Mouse (Mus musculus): ENCODE measurements around the gene Lbr.

Lbr gene

DNA sequence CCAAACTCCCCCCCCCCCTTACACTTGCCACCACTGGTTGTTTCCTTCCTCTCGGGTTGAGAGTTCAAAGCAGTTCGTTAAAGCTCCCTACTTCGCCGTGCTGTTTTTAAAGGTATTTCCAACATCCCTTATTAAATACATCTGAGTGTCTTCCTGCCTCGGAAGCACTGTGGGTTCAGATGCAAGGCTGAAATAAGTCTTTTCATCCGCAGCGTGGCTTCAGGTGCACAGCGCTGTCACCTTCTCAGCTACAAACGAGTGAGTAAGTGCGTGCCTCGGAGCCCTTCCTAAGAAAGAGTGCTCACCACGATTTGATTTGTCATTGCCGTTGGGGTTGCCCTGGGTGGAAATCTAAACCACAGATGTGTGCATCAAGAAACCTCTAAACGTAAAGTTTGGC is at the start of gene Lbr:
TSS of gene Lbr (minus strand) at position 266 of the 400 bp plus-strand sequence.
- no peak for DNase-seq (ENCODE audit: low spot score)

DNA sequence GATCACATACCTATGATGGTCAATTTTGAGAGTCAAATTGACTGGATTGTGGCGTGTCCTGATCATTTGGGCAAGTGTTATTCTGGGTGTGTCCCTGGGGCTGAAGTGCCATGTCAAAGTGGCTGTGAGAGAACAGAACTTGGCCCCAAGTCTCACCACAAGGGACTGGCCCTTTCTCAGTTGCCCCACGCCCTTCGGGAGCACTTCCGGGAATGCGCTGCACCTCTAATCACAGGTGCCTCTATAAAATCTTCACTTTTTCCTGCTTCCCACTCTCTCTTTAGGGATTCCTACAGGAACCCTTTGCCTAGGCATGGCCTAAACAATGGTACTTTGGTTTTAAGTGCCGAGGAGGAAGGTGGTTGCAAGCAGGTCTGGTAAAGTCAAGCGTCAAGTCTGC is 46.8 kb upstream of the Lbr start:
- no peak for DNase-seq (ENCODE audit: low spot score)

DNA sequence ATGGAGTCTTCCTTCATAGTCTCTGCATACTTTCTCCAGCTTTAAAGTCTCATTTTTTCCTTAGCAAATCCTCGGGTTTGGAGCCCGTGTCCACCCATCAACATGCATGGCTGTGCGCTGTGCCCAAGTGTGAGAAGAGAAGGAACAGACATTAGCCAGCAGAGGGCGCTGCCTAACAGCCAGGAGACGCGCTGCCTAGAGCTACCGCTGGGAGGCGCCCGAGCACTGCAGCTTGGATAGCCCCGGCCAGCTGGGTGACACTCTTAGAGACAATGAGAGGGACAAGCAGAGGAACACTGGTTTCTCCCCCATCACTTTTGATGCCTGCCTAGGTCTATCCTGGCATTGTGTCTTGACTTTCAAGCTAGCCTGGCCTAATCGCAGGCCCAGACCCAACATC is 46.0 kb upstream of the Lbr start:
- peak; percentile 81 for DNase-seq (ENCODE audit: low spot score)

DNA sequence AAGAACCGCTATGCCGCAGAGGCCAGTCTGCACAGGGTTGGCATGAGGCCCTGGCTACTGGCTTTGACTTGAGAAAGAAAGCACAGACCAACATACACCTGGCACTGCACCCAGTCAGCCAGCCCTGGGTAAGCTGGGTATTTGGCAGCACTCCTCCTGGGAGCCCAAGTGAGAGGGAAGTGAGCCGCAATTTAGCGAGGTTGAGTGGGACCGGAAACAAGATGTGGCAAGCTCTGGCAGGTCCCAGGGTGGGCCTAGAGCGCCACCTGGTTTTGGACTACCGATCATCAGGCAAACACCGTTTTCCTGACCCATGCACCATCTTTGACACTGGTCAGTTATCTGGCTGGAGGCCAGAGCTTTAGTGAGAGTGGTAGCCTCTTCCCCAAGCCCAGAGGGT is 38.7 kb upstream of the Lbr start:
- peak; percentile 66 for DNase-seq (ENCODE audit: low spot score)

DNA sequence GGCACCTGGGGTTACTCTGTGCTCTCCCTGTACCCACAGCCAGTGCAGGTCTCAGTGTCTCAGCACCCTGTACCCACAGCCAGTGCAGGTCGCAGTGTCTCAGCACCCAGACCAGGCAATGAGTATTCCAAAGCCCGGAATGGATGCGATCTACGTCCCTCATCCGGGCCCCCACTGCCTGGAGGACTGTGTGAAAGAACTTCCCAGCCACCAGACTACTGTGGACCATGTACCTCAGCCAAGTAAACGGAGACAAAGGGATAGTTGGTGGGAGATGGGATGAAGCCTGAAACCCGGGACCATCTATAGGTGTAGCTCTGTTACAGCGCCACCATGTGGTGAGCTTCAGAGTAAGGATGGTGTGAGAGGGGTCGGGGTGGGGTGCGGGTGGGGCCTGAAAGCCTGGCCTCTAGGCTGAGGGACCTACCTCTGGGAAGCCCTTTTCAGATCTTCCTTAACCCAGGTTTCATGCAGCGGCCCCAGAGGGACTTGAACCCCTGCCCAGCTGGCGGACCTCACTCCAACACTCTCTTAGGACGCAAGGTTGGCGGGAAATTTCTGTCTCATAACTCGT is 38.0 kb upstream of the Lbr start:
- DNase-seq (ENCODE audit: low spot score): no peak

DNA sequence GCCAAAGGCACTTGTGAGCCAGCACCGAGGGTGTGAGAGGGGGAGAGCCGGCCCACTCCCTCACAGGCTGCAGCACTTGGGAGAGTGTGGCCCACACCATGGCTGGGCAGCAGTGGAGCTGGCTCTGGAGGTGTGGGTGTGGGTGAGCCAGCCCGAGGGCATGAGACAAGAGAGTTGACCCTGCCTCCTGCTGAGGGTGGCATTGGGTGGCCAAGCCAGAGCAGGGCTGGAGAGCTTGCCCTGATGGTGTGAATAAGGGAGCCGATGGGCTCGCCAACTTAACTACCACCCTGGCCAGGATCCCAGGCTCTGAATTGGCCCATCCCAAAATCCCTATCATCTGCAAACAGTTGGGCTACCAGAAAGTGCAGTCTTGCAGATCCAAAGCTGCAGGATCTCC is 35.6 kb upstream of the Lbr start:
- no peak for DNase-seq (ENCODE audit: low spot score)

DNA sequence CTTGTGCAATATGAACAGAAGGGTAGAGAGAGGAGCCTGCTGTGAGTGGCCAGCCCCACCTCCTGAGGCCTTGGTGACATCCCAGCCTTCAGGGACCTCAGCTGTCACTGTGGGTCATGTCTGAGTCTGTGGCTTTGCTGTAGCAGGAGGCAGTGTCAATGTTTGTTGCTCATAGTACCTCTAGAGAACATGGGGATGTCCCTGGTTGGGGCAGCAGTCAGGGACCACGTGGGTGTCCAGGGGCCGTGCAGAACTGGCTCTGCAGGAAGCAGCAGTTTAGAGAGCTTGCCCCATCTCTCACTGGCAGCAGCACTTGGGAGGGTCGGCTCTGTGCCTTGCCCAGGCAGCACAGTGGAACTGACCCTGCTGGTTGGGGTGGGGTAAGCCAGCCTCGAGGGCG is 34.2 kb upstream of the Lbr start:
- no peak for DNase-seq (ENCODE audit: low spot score)

DNA sequence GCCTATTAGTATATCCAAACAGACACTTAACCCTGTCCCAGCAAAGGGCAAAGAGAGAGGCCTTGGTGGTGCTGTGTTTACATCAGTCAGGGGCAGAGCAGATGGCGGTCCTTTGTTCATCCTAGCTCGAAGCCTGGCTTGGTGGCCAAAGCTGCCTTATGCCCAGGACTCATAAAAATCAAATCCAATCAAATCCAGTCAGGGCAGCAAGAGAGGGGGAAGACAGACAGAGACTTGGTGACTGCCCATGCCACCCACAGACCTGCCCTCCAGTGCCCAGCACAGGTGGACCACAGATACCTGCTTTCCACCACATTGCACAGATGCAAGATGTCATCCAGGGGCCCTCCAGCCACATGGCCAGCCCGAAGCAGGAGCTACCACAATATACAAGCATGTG is 33.8 kb upstream of the Lbr start:
- DNase-seq (ENCODE audit: low spot score): no peak

DNA sequence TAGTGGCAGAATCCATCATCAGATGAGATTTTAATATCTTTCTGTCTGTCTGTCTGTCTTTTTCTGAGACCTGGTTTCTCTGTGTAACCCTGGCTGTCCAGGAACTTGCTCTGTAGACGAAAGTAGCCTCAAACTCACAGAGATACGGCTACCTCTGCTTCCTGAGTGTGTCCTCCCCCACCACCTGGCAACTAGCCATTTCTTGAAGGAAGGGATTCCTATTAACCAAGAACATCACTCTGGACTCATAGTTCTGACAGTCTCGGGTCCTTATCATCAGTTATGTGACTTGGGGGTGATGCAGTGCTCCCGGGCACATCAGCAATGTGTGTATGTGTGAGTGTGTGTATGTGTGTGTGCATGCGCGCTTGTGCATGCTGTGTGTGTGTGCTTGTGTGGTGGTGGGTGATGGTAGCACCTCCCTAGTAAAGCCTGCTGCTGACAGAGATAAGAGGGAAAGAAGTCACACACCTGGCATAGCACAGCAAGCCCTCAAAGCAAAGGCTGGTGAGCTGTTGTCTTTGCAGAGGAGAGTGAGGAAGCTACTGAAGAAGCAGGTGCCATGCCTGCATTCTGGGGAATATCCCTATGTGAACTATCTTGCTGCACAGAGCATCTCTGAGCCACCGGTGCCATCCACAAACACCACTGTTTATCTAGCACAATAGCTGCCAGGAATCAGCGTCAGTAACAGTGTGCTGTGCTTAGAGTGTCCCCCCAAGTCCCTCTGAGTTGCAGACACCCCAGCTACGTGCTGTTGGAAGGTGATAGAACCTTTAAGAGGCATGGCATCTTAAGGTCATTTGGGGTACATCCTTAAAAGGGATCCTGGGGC is 30.5 kb upstream of the Lbr start:
- no peak for DNase-seq (ENCODE audit: low spot score)

DNA sequence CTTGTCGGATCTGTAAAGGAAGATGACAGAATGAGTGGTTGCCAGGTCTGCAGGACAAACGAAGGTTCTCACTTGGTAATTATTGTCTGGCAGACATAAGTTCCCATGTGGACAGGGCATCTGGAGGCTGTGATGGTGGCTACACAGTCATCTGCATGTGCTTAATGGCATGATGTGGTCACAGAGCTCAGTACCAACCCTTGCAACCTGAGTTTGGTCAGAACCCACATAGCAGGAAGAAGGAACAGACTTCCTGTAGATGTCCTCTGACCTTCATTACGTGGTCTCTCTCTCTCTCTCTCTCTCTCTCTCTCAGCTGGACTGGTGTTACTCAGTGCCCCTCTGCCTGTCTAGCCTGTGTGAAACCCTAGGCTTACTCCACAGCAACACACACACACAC is 29.8 kb upstream of the Lbr start:
- no peak for DNase-seq (ENCODE audit: low spot score)

DNA sequence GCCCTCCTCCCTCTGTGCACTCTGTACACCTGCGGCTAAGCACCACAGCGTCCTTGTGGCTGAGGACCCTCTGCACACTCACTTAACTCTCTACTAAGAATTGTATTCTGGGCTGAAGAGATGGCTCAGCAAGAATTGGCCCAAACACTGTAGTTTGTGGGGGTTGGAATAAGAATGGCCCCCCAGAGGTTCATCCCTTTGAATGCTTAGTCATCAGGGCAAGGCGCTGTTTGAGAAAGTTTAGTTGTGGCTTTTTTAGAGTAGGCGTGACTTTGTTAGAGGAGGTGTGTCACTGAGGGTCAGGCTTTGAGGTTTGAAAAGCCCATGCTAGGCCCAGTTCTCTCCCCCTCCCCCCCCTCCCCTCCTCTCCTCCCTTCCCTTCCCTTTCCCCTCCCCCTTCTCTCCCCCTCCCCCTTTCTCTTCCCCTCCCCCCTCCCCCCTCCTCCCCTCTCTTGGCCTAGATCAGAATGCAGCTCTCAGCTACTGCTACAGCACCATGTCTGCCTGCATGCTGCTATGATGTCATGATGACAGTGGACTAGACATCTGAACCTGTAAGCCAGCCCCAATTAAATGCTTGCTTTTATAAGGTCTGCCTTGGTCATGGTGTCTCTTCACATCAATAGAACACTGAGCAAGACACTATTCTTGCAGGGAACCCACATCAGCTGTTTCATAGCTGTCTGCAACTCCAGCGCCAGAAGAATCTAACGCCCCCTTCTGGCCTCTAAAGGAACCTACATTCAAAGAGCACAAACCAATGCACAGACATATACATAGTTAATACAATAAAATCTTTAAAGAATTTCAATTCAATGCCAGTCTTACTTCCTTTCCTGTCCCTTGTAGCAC is 23.8 kb upstream of the Lbr start:
- DNase-seq (ENCODE audit: low spot score): no peak

DNA sequence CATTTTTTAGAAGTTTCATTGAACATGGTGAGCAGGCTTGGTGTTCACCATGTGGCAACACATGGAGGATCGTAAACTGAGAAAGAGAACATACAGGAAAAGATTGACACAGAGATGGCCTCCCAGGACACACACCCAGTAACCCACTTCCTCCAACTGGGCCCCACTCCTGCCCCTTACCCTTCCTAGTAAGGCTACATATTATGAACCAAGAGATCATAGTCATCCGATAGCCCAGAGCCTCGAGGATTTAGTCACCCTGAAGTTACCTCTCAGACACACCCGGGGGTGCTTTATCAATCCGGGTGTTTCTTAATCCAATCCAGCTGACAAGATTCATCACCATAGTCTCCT is 23.0 kb upstream of the Lbr start:
- DNase-seq (ENCODE audit: low spot score): no peak

DNA sequence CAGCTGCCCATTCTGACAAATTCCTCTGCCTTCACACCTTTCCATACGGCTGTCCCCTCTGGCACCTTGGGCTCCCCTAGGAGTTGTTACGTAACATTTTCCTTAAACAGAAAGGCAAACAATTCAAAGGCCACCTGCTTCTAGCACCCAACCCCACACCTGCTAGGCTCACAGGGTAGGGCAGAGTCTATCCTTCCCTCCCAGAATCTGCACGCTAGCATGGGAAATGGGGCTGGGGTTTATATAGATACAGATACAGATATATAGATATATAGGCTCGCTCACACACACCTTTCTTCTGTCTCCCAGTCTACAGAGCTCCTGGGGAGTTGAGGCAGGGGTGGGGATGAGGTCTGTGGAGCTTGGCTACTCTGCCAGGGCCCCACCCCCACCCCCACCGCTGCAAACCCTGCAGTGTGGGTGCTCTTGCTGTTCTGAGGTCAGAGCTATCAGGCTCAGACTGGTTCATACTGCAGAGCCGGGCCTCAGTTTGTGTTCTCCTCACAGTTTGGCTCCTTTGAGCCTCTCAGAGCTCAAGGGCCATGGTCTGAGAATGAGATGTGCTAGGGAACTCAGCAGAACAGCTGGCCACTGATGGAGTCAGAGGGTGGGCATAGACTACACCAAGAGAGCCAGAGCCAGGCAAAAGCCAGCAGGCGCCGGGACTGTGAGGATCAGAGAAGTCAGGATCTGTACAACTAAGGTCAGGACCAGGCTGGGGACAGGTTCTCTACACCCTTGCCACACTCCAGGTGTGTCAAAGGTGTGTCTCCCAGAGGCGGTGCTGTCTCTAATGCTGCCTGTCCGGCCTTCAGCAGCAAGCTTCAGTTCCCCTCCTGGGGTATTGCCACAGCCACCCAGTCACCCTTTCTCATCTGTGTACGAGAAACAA is 22.4 kb upstream of the Lbr start:
- DNase-seq (ENCODE audit: low spot score): peak; percentile 74

DNA sequence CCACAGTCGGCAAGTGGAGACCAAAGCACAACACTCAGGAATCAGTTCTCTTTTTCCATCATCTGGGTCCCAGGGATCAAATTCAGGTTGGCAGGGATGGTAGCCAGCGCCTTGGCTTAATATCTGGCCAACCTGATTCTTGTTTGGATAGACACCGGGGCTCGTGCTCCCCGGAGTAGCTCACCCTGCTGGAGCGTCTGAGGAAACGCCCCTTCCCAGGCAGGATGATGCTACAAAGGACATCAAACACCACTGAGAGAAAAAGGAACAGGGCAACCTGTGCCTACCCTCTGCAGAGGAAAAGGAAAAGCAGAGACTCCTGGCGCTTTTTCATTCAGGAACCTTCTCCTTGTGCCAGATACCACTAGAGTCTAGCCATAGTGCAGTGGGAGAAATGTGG is 20.6 kb upstream of the Lbr start:
- no peak for DNase-seq (ENCODE audit: low spot score)

DNA sequence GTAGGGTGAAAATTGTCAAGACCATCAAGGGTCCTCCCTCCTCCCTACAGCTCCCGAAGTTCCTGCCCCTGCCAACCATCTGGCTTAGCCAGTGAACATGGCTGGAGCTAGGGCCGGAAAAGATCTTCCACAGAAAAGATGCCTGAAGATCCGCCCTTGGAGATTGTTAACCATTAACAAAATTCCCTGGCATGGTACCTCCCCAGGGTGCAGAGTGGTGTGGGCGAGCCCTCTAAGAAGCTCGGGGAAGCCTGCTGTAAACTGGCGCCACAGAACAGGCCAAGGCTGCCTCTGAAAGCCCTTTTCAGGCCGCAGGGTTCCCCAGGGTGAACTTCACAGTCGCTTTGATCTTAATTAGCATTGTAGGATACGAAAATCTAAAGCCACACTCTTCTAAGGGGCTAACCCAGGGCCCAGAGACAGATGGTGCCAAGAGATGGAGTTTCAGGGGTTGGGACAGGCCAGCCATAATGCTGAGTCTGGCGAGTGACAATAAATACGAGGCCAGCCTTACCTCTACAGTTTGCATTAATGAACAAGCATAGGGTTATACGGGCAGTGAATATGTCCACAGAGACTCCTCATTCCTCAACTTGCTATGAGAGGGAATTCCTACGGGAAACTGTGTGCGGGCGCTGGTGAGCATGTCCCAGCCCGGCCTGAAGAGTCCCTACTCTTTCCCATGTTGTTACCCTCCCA is 20.0 kb upstream of the Lbr start:
- no peak for DNase-seq (ENCODE audit: low spot score)

DNA sequence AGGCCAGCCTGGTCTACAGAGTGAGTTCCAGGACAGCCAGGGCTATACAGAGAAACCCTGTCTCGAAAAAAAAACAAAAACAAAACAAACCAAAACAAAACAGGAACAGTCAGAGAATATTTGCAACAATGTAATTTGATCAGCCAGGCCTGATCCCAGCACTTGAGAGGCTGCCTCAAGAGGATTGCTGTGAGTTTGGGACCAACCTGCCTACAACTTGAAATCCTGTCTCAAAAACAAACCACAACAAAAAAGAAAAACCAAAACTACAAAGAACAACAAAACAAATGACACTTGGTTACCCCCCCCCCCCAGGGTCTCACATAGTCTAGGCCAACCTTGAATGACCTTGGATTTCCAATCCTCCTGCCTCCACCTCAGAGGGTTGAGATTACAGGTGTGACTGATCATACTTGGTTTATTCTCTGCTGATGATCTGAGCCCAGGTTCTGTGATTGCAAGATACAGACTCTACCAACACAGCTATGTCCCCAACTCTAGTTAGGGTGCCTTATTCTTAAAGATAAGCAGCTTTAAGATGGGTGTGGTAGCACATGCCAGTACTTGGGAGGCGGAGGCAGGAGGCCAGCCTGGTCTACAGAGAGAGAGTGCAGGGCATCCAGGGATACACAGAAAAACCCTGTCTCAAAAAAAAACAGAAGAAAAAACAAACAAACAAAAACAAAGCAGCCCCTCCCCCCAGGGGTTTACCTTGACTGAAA is 18.5 kb upstream of the Lbr start:
- DNase-seq (ENCODE audit: low spot score): no peak

DNA sequence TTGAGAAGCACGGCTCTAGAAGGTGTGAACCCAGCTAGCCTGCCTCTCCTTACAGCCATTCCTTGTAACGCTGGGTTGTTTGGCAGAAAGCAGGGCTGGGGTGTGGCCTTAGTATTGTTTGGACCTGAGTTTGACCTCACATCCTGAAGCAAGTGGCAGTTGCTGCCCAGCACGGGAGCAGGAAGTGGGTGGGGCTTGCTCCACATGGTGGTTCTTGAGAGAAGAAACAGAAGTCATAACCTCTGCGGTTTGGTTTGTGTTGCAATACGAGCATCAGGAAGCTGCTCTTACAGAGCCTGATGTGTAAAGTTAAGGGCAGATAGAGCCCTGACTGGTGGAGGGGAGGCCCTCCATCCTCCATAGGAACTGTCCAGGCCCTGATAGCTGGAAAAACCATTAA is 17.8 kb upstream of the Lbr start:
- DNase-seq (ENCODE audit: low spot score): peak; percentile 79

DNA sequence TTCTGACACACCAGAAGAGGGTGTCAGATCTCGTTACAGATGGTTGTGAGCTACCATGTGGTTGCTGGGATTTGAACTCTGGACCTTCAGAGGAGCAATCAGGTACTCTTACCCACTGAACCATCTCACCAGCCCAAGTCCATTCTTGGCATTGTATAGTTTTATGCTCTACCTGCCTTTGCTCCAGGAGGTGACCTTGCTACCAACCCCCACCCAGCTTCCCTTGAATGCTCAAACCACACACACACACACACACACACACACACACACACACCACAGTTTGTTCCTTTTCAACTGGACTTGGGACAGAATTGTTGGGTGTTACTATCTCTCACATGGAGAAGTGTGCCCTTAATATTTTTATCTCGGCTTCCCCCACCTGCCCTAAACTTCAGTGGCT is 13.5 kb upstream of the Lbr start:
- no peak for DNase-seq (ENCODE audit: low spot score)

DNA sequence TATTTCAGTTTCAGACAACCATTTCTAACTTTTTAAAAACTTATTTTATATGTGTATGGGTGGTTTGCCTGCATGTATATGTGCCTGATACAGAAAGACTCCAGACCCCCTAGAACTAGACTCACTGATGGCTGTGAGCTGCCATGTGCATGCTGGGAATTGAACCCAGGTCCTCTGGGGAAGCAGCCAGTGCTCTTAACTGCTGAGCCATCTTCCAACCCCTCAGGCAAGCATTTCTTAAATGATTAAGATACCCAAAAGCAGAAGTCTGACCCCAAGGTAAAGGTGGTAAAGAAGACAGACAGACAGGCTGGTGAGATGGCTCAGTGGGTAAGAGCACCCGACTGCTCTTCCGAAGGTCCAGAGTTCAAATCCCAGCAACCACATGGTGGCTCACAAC is 12.0 kb upstream of the Lbr start:
- no peak for DNase-seq (ENCODE audit: low spot score)

DNA sequence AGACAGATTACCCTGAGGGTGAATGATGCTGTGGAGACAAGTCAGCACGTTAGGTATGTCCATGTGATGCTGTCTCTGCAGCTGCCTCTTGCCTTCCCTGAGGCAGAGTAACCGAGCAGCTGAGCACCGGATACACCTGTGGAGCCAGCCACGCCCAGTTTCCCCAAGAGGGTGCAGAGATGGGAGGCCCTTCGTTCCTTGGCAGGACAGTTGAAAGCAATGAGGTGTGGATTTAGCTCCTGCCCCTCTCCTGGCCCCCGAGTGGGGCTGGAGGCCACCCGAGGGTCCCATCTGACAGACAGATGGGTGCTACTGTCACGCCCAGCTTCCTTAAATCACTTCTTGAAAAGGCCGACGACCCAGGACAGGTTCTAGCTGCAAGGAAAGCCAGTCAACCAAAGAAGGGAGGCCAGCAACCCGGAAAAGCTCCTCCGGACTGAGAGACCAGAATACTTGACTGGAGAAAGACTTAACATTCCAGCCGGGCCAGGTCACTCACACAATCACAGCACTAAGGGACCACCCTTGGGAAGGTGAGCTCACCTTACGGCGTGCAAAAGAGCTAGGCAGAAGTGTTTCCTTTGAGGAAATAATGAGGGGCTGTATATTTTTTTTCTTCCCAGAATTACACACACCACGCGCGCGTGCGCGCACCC is 10.4 kb upstream of the Lbr start:
- peak; percentile 11 for DNase-seq (ENCODE audit: low spot score)

Measured in yolk sac, embryonic 10.5 days (tissue).